Mouse (Mus musculus) left cerebral cortex, postnatal 4 days (tissue): ENCODE measurements around the gene Grk6. TPM values are rescaled to one million over a fixed set of nuclear protein-coding genes. Genes with fewer than 3 reads are reported as not detected.

Experiments used
- DNase-seq: peaks from one replicate; pipeline ENCODE4 v3.0.0-alpha.2; 2022
- intact Hi-C: fragments of 180-260 bp; cut with DNase I; formaldehyde crosslinking; loops from one replicate; pipeline ENCODE4 v1.15.1; 2025
- total RNA-seq, 2 experiments: library from RNA; stranded (reverse); gene quantifications; 2 replicates each; pipeline ENCODE4 v1.2.3; 2021

Grk6 gene
- total RNA-seq, 2 experiments from 2014 or later = 73.8 to 78.8 TPM

DNA sequence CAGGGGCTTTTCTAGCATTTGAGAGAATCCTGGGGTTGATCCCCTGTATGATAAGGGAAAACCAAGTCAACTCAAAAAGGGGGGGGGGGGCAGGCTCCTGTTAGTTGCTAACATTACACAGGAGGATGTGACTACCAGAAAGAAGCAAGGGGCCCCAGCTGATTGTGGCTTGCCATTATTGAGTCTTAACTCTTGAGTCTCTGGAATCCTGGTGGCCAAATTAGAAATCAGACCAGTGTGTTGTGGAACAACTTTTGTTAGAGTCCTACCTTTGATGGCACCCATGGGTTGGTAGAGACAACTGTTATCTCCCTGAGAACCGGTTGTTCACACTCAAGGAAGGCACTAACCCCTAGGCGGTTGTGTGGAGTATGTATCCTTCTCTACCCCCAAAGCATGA, 18.1 kb downstream of the Grk6 start:
- DNase-seq = no peak
- intact Hi-C loops = no loop called here

DNA sequence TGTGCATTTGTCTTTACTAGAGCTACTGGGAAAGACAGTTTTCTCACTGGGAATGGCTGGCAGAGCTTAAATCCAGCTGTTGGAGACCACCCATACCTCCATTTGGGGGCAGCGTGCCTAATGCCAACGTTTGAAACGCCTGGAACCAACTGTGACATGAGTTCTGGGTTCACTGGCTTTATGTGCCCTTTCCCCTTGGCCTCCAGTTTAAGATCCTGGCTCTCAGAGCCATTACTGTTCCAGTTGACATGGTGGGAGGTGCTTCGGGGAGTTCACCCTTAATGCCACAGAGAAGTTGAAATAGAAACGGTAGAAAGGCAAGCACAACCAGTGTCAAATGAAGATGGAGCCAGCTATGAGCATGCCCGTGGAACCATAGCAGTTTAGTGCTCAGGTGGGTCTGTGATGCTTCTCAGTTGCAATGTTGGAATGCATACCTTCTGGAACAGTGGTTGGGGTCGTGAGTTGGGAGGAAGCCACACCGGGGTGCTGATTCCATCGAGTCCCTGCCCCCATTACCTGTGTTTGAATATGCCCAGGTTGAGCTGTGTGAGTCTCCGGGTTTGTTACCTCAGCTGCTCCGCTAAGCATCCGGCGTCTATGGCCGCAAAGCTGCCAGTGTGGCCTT, 18.6 kb downstream of the Grk6 start:
- intact Hi-C loops = no loop called here
- no peak for DNase-seq

DNA sequence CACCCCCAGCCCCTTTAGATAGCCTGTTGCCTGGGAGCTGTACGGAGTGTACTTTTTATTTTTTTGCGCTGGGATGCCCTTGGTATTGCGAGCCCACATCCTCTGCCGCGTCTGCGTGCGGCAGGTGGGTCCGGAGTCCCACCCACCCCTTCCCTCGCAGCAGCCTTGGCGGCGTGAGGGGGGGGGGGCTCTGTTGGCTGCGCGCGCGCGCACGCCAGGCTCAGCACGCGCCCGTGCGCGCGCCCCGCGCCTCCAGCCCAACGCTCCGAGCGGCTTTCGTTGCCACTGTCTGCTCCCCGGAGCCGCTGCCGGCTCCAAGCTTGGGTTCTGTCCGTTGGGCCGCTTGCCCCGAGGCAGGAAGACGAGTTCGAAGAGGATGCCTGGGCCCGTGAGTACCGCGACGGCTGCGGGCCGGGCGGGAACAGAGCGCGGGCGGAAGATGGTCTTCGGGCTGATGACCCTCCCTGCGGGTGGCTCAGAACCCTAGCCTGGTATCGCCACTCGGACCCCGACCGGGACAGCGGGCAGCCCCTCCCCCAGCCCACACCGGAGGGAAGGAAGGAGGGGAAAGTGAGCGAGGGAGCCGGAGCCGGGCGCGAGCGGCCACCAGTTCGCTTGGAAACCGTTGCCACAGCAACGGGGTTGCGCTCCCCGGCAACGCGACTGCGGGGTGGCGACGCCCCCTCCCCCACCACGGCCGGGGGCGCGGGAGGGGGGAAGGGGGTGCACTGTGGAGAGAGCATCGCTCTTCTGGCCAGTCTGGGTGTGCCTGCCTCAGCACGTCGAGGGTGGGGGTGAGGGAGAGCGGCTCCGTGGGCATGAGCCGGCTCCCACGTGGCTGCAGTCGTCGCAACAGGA, 19.4 kb downstream of the Grk6 start, which contains the start of gene Prr7:
Gene Prr7 (plus strand): TSS at position 241 of the 858 bp plus-strand sequence.
- intact Hi-C loops = no loop called here

DNA sequence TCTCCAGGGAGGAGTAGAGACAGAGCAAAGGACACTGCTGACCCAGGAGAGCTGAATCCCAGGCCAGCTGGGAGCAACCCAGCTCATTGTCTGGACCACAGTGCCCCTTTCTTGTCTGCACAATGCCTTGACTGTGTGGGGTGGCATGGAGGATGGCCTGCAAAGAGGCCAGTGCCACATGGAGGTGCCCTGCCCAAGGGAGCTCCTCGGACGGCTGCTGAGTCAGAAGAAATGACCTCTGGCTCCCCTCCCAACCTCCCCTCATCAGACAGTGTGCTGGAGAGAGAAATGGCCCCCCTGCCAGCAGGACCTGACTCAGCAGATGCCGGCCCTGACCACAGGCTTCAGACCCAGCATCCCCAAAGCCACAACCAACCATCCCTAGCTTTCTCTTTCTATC, 20.3 kb downstream of the Grk6 start:
- intact Hi-C loops = loop anchor here (5.0 kb wide), 1 partner anchor 48 kb away; the partner anchor contains the start of gene Pfn3
- no peak for DNase-seq

More for the DNA sequence above, 19.4 kb downstream of the Grk6 start, which contains the start of gene Prr7:
- DNase-seq = peak; percentile 71

DNA sequence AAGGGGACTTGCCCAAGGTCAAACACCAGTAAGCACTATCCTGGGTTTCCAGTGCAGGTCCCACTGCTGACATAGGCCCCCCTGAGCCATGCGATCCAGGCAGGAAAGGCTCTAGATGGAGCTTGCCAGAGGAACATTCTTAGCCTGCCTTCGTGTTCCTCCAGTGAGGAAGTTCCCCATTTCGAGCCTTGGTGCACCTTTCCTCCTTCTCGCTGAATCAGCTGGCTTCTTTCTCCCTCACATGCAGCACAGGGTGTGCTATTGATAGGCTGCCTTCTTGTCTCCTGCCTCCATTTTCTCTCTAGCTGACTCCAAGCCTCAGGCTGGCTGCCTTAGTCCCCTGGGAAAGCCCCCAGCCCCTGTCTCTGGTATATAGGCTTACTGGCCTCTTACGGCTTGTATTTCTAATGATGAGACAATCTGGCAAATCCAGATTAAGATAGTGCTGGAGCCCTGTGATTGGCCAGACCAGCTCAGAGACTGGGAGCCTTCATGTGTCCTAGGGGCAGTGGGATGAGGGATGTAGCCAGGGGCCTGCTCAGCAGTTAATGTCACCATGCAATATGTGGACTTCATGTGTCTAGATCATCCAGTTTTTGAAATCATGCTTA, 21.1 kb downstream of the Grk6 start:
- intact Hi-C loops = loop anchor here (5.0 kb wide), 1 partner anchor 49 kb away; the partner anchor contains the start of gene Pfn3
- no peak for DNase-seq

DNA sequence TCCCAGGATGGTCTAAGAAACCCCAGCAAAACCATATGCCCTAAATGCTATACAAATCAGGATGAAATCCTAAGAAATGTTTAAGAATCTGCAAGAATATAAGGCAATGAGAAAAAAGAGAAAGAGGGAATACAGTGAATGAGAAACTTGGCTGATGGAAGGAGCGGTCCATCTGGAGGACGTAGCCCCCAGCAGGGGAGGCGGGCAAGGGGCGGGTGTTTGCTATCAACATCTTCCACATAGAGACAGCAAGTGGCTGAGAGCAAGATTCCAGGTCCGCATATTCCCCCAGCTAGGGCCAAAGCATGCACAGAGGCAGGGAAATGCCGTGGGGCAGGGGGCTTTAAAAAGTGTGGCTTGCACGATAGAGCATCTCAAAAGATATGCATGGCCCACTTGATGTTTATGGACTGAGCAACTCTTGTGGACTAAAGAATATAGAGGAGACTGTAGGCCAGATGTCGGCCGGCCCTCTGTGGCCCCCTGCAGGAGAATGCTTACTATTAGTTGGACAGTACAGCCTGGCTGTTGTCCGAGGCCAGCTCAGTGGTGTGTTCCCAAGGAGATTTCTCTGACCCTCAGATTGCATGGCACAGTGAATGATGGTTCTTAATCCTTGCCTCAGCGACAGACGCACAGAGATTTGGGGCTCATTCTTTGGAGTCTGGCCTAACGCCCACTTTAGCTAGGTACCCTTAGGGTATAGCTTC, 24.1 kb downstream of the Grk6 start:
- intact Hi-C loops = loop anchor here (5.0 kb wide), 1 partner anchor 52 kb away; the partner anchor contains the start of gene Pfn3
- peak; percentile 61 for DNase-seq

DNA sequence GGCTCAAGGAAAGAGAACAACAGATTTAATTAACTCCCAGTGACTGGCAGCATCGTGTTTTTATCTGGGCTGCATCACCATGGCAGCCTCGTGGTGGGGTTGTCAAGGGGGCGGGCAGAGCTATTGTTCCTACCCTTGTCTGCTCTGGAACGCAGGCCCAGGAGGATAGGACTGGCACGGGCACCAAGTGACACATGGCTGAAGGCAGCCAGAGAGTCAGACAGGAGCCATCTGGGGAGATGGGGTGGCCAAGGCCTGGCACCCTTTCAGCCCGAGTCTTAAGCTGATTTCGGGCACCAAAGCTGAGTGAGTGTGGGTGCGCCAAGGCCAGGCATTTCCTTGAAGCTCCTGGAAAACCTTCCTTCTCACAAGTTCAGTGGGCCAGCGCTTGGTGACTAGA, 25.5 kb downstream of the Grk6 start:
- intact Hi-C loops = no loop called here
- peak; percentile 95 for DNase-seq

DNA sequence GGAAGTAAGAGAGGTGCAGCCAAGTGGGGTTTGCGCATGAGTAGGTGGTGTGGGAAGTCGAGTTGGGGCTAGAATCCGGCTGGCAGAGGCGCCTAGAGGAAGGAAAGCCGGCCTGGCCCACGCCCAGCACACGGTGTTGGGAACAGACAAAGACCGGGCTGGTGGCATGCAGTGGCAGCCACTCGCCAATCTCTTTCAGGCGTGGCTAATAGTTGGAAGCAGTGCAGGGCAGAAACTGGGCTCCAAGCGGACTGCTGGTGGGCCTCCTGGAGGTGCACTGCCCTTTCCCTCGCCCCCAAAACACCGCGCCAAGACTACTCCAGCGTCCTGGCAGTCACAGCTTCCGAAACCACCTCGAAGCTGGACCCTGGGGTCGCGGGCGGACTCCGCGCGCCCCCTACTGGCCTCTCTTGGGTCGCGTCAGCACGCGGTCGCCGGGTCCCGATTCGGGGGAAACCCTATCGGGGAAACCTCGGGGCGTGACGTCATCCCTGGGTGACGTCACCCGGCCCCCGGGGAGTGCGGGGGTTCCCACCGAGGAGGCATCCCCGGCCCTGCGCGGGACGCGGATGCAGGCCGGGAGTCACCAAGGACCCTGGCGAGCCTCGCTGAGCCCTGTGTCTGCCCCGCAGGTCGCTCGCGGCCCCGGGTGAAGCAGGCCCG, 26.4 kb downstream of the Grk6 start:
- intact Hi-C loops = no loop called here
- peak; percentile 93 for DNase-seq

DNA sequence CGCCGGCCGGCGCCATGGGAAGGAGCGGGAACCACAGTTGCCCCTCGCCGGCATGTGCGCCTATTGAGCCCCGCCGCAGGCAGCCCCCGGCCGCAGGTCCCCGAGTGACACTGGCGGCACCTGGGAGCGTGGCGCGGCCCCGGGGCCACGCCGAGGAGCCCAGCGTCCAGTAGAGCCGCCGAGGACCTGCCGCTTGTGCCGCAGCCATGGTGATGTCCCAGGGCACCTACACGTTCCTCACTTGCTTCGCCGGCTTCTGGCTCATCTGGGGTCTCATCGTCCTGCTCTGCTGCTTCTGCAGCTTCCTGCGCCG, 26.9 kb downstream of the Grk6 start:
- intact Hi-C loops = no loop called here
- DNase-seq = no peak

DNA sequence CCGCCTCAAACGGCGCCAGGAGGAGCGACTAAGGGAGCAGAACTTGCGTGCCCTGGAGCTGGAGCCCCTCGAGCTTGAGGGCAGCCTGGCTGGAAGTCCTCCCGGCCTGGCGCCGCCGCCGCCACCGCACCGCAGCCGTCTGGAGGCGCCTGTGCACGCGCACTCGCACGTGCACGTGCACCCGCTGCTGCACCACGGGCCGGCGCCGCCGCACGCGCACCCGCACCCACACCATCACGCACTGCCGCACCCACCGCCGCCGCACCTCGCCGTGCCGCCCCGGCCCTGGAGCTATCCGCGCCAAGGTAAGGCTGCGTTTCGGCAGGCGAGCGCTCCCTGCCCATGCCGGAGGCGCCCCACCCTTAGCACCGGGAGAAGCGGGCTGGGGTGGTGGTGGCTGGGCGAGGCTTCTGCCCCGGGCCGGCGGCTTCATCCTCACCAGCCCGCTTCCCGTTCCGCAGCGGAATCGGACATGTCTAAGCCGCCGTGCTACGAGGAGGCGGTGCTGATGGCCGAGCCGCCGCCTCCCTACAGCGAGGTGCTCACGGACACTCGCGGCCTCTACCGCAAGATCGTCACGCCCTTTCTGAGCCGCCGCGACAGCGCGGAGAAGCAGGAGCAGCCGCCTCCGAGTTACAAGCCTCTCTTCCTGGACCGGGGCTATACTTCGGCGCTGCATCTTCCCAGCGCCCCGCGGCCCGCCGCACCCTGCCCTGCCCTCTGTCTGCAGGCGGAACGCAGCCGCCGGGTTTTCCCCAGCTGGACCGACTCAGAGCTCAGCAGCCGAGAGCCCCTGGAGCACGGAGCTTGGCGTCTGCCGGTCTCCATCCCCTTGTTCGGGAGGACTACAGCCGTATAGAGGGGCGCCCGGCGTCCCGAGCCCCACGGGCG, 27.5 kb downstream of the Grk6 start:
- intact Hi-C loops = no loop called here
- peak; percentile 67 for DNase-seq

DNA sequence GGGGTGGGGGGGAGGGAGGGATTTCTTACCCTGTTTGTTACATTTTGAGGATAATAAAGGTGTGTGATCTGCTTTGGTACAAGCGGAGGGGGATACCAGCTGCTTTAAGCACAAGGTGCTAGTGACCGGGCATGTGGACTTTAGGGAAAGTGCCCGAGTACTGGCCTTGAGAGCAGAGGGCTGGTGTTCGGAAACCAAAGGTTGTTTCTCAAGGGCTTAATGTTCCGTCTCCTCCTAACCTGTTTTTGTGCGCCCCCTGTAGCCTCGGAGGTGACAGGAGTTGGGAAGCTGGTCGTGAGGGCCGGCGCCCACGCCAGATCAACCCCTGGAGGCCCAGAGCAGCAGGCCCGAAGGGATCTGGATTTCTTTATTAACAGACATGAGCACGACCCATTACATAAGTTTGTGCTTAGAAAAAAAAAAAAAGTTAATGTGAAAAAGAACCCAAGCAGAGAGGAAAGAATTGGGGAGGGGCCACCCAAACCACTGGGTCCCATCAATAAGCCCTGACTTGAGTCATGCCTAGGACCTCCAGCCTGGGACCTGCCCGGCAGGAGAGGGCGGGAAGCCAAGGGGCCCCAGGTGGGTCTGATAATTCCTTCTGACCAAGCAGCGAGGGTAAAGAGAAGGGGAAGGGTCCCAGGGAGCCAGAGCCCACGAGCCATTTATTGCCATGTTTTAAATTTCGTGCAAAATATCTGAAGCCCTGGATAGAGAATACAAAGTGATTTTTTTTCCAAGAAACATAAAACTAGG, 28.4 kb downstream of the Grk6 start:
- DNase-seq = no peak
- intact Hi-C loops = no loop called here

DNA sequence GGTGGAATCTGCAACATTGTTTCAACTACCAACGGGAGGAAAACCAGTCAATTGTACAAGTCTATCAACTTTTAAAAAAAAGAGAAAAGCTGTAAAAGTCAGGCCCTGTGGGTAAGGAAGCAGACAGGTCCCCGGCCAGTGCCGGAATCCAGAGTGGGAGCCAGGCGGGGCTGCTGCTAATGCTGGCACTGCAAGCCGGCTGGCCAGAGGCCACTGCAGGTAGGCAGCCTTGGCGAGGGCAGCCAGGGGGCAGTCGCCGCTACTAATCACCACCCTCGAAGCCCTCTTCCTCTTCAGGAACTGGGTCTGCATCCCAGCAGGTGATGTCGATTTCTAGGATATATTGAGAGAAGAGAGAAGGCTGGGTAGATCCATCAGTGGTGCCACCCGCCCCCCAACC, 29.1 kb downstream of the Grk6 start:
- DNase-seq = no peak
- intact Hi-C loops = no loop called here

DNA sequence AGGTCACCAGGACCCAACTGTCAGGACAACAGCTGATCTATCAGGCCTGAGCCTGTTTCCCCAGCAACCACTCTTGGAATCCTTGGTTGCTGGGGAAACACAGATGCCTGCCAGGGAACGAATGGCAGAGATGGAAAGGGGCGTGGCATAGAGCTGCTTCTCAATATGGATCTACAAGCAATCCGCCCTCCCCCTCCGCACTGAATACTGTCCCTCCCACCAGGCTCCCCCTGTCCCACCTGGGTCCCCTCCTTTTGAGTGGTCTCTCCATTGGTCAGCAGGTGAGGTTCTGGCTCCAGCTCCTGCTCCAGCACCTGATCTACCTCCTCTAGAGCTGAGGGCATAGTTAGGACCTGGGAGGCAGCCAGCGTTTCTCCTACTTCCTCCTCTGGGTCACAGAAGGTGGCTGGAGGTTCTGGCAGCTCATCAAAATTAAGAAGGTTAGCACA, 29.8 kb downstream of the Grk6 start:
- DNase-seq = peak; percentile 76
- intact Hi-C loops = loop anchor here (5.0 kb wide), 1 partner anchor 43 kb away; no protein-coding TSS in a partner anchor

DNA sequence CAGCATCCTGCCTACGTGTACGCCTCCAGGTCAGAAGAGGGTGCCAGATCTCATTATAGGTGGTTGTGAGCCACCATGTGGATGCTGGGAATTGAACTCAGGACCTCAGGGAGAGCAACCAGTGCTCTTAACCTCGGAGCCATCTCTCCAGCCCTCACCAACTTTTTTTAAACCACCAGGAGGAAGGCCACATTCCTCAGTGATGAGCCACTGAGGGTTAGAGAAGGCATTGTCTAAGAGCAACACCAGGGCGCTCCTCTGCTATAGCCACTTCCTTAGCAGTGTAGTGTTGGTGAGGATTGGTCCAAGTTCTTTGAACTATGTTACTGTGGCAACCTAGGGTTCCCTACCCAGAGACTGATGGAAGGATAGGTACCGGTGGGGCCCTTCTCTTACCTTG, 30.9 kb downstream of the Grk6 start:
- DNase-seq = no peak
- intact Hi-C loops = loop anchor here (5.0 kb wide), 1 partner anchor 42 kb away; no protein-coding TSS in a partner anchor

DNA sequence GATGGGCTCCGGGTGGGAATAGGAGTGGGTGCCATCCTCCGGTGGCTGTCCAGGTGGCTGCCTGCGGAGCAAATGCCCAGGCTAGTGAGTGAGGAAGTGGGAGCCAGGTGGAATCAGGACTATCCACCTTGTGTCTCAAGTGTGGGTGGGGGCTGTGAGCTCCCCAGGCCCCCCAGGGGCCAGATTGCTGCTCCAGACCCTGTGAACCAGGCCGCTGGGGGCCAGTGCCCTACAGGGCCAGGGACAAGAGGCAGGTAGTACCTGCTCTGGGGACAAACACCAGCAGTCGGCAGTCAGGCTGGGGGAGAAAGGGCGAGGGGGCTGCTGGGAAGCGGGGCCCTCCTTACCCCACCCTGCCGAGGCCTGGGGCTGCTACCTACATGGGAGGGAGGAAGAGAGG, 31.4 kb downstream of the Grk6 start:
- no peak for DNase-seq
- intact Hi-C loops = loop anchor here (5.0 kb wide), 1 partner anchor 41 kb away; no protein-coding TSS in a partner anchor

DNA sequence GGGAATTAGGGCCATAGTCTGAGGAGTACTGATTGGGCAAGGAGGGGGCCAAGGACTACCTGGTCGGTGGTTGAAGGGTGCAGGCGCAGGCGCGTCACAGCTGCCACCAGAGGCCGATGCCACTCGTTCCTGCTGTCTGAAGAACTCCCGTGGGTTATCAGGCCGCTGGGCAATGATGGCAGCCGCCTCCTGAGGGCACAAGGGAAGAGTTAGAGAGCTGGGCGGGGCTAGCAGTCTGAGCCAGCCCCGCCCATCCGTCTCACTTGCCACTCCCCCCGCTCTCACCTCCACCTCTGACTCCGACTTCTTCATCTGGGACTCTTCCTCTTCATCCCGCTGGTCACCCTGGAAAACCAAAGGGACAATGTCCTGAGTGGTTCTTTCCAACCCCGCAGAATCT, 32.6 kb downstream of the Grk6 start:
- intact Hi-C loops = loop anchor here (5.0 kb wide), 1 partner anchor 40 kb away; no protein-coding TSS in a partner anchor
- no peak for DNase-seq

DNA sequence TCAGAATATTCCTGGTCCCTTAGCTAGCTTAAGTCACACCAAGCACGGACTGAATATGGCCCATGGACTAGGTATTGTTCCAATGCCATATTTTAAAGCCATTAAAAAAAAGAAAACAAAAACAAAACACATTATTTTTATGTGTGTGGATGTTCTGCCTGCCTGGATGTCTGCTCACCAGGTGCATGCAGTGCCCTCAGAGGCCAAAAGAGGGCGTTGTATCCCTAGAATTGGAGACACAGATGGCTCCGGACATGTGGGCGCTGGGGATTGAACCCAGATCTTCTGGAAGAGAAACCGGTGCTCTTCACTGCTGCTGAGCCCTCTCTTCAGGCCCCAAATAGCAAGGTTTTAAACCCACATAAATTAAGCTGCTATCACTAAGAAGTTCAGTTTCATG, 33.2 kb downstream of the Grk6 start:
- DNase-seq = peak; percentile 56
- intact Hi-C loops = loop anchor here (5.0 kb wide), 1 partner anchor 39 kb away; no protein-coding TSS in a partner anchor

DNA sequence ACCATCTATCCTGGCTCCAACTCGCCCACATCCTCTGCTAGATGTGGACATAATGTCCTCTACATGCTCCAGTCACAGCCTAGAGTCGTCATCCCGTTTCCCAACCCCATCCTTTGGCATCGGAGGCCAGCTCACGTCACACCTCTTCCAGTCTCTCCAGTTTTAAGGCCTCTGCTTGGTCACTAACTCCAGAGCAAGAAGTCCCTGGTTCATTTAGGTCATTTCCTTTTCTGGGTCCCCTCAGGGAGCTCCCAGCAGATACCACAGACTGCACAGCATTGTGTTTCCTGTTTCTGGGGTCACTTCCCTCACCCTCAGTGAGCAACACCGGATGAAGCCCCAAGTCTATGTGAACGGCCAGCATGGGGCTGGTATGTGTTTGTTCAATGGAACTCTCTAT, 34.1 kb downstream of the Grk6 start:
- intact Hi-C loops = loop anchor here (5.0 kb wide), 1 partner anchor 38 kb away; no protein-coding TSS in a partner anchor
- no peak for DNase-seq
